Mouse (Mus musculus) layer of hippocampus, postnatal 25 days (tissue): ENCODE results near the gene Focad. TPM values are rescaled to one million over a fixed set of nuclear protein-coding genes. Genes with fewer than 3 reads are reported as not detected.
A peak's percentile ranks its signal among the peaks of the same experiment; 100 is the strongest.

Experiments
- DNase-seq, 2 experiments: peaks; one replicate each; pipeline ENCODE4 v3.0.0; 2022; ENCODE audit warnings: mixed read lengths in 2 of 2, low spot score in 1 of 2; ENCODE audit errors: extremely low spot score in 1 of 2
- total RNA-seq, 2 experiments: library from RNA; stranded (reverse); gene quantifications; 2 replicates each; pipeline ENCODE4 v1.2.3; 2021

The Focad gene
- total RNA-seq, 2 experiments from 2014 or later = 59.1 to 75.4 TPM

GRCm38 (mm10) chr4:88209351-88209814 is 115.0 kb downstream of the Focad start:
- DNase-seq = peak in 1 of 2 experiments; percentile 48

GRCm38 (mm10) chr4:88210602-88211001 is 116.2 kb downstream of the Focad start:
- no peak for DNase-seq

- no peak for DNase-seq
These were observed 116.9 kb downstream of the Focad start for GRCm38 (mm10) chr4:88211200-88211885.

- DNase-seq = no peak
These were observed 119.5 kb downstream of the Focad start for GRCm38 (mm10) chr4:88213895-88214294.

GRCm38 (mm10) chr4:88218286-88218685 is 123.9 kb downstream of the Focad start:
- DNase-seq = no peak

GRCm38 (mm10) chr4:88218797-88219196 is 124.4 kb downstream of the Focad start:
- no peak for DNase-seq

GRCm38 (mm10) chr4:88231375-88231774 is 136.9 kb downstream of the Focad start:
- no peak for DNase-seq

GRCm38 (mm10) chr4:88235941-88236340 is 141.5 kb downstream of the Focad start:
- DNase-seq = no peak

GRCm38 (mm10) chr4:88236926-88237756 is 142.7 kb downstream of the Focad start:
- DNase-seq = no peak

GRCm38 (mm10) chr4:88238351-88238750 is 143.9 kb downstream of the Focad start:
- DNase-seq = no peak

GRCm38 (mm10) chr4:88243834-88244233 is 149.4 kb downstream of the Focad start:
- DNase-seq = no peak

GRCm38 (mm10) chr4:88245494-88245893 is 151.1 kb downstream of the Focad start:
- no peak for DNase-seq

- no peak for DNase-seq
These were observed 166.9 kb downstream of the Focad start for GRCm38 (mm10) chr4:88261349-88261748.

- no peak for DNase-seq
These were observed 170.1 kb downstream of the Focad start for GRCm38 (mm10) chr4:88264536-88264935.

- no peak for DNase-seq
These were observed 176.1 kb downstream of the Focad start for GRCm38 (mm10) chr4:88270408-88271067.

- DNase-seq = no peak
These were observed 181.2 kb downstream of the Focad start for GRCm38 (mm10) chr4:88275571-88276041.

GRCm38 (mm10) chr4:88276058-88276734 is 181.8 kb downstream of the Focad start:
- no peak for DNase-seq

- no peak for DNase-seq
These were observed 184.1 kb downstream of the Focad start for GRCm38 (mm10) chr4:88278524-88278923.

GRCm38 (mm10) chr4:88280536-88280935 is 186.1 kb downstream of the Focad start:
- DNase-seq = no peak

- DNase-seq = no peak
These were observed 201.1 kb downstream of the Focad start for GRCm38 (mm10) chr4:88295537-88295936.
